Mouse (Mus musculus) T-helper 17 cell (primary cell): ENCODE data around the gene Zbtb37.

Experiments used
- in situ Hi-C, 2 experiments: fragments of 300-600 bp; cut with MboI, MseI; formaldehyde crosslinking; loops; 1 replicate in 1 of 2; 2 replicates in 1 of 2; pipeline ENCODE4 v1.15.1; 2025; ENCODE audit warnings: high pct_unique_total_duplicates in 2 of 2

Gene Zbtb37

DNA sequence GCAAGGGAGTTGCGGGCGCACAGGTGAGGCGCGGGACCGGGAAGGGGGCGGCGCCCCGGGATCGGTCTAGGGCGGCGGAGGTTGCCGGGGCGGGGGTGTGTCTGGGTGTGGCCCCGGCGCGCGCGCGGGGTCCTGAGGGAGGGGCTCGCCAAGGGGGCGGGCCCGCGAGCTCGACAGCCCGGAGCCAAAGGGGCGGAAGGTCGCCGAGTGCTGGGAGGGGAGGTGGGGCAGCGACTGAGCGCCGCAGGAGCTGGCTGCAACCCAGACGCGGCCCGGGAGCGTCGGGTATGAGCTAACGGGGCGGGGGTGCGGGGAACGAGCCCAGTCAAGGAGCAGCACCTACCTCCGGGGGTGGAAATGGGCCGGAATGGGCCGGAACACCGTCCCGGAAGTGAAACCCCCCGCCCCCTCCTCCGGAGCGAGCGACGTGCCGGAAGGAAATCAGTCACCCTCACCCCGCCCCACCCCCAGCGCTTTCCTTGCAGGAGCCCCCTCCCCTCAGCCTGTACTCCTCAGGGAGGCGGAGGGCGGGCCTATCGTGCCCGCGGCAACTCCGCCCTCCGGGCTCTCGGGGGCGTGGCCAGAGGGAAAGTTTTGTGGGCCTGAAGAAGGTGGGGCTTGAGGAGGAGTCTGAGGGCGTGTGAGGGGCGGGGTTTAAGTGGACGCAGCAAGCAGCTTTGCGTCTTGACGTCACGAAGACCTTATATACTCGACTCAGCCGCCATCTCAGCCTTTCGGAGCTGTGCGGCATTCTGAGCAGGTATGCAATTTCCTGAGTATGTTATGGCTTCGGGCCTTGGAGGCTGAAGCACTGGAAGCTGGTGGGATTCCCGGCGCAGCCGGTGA lies at the start of gene Zbtb37:
Gene Zbtb37, minus strand, starts transcription at position 415 of the 846 bp plus-strand sequence.
- in situ Hi-C loops = no loop called here

DNA sequence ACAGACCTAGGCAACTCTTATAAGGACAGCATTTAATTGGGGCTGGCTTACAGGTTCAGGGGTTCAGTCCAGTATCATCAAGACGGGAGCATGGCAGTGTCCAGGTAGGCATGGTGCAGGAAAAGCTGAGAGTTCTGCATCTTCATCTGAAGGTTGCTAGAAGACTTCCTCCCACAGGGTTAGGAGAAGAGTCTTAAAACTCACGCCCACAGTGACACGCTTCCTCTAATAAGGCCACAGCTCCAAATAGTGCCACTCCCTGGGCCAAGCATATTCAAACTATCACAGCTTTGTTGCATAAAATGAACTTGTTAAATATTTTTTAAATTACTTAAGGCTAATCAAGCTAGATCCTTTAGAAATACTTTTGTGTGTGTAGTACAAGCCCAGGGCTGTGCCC lies 42.6 kb upstream of the Zbtb37 start:
- in situ Hi-C loops = no loop called here

DNA sequence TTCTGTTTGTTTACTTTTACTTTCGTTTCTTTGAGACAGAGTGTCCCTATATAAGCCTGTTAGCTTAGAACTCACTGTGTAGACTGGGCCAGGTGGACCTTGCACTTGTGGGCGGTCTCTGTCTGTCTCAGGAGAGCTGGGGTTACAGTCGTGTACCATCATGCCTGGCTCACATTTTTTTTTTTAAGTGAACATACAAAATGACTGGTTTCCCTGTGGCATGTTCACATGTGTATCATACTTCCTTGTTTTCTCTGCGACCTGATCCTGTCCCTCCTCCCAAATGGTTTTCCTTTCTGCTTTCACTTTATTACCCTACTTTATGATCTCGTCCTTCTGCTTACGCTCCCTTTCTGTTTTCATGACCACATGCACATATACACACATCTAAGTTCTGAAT lies 41.6 kb upstream of the Zbtb37 start:
- in situ Hi-C loops = no loop called here

DNA sequence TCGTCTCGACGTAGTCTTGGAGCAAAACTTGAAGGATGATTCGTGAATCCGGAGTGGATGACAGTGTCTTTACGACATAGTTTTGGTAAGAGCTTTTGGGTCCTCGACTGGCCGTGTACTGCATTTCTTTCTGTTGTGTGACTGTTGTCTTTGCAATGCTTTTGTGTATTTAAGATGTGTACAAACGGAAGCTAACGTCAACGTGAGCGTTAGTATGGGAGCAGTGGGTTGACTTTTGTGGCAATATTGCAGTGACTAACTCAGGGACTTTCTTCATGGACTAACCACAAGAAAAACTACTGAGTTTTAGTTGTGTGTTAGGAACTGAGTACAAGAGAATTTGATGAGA lies 36.6 kb upstream of the Zbtb37 start:
- in situ Hi-C loops = no loop called here

DNA sequence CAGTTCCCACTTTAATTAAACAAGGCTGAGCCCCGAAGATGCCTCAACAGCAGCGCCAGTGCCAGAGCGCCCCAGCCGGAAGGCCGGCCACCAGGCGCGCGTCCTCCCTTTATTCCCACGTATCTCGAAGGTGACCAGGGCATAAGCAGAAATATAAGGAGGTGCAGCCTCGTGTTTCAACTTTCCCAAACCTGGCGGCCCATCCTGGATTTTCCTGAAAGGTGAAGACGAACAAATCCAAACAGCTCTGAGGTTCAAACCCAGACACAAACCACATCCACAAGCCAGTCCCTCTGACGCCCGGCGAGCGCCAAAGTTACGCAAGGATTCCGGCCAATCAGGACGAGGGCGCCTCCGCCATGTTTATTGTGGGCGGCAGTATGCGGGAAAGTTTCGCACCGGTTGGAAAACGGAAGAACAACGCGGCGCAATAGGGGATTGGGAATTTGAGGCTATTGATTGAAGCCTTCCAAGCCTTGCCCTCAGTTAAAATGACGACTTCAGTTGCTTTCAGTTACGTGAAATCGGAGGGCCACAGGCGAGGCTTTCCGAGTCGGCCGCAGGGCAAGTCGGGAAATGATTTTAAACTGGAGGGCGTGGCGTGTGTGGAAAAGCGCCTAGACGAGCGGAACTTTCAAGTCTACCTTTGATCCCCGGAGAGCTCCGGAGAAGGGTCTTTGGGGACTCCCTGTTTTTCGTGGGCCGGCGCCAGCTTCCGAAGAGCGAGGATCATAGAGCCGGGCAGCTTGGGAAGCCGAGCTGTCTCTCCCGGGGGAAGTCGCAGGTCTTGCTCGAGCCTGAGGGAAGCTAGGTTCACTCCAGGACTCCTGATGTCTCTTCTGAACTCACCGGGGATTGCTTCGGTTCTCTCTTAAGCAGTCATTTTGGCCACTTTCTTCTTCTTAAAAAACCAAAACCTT lies 36.0 kb upstream of the Zbtb37 start, which contains the start of the genes Dars2 and Cenpl:
Gene Dars2, minus strand, starts transcription at position 307 of the 920 bp plus-strand sequence.
Gene Cenpl, plus strand, starts transcription at position 362 of the 920 bp plus-strand sequence.
- in situ Hi-C loops = no loop called here

DNA sequence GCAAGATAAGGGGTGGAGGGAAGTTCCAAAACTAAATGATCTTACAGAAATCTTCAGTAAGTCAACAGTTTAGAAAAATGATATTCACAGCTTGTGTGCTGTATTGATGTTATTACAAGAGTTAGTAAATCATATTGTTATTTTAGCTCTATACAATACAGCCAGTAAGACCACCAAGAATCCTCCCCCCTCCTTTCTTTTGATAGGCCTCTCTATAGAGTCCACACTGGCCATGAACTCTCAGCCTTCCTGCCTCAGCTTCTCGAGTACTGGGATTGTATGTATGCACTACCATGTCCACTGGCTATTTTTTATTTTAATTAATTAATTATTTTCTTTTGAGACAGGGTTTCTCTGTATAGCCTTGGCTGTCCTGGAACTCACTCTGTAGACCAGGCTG lies 28.7 kb upstream of the Zbtb37 start:
- in situ Hi-C loops = no loop called here

DNA sequence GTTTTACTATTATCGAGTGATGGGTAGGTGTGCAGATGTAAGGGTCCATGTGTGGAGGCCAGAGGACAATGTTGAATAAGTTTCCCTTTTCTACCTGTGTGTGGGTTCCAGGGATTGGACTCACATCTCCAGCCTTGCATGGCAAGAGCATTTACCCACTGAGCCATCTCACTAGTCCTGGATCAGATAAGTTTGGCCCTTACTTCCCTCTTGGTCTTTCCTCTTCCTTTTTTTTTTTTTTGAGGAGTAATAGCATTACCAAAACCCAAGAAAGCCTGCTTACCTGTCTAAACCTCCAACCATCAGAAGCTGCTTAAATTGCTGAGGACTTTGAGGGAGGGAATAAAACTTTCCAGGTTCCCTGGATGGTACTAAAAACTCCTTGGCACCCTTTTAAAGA lies 22.5 kb upstream of the Zbtb37 start:
- in situ Hi-C loops = no loop called here

DNA sequence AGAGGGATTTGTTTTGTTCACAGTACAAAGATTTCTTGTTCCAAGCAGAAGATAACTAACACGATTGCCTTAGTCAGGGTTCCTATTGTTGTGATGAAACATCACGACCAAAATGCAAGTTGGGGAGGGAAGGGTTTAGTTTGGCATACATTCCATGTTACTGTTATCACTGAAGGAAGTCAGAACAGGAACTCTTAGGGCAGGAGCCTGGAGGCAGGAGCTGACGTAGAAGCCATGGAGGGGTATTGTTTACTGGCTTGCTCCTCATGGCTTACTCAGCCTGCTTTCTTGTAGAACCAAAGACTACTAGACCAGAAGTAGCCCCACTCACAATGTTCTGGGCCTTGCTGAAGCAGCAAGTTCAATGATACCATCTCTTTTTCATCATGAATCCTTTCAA lies 12.3 kb upstream of the Zbtb37 start:
- in situ Hi-C loops = loop anchor here in 1 of 2 experiments (10.0 kb wide), 1 partner anchor 128 kb away; no protein-coding TSS in a partner anchor

DNA sequence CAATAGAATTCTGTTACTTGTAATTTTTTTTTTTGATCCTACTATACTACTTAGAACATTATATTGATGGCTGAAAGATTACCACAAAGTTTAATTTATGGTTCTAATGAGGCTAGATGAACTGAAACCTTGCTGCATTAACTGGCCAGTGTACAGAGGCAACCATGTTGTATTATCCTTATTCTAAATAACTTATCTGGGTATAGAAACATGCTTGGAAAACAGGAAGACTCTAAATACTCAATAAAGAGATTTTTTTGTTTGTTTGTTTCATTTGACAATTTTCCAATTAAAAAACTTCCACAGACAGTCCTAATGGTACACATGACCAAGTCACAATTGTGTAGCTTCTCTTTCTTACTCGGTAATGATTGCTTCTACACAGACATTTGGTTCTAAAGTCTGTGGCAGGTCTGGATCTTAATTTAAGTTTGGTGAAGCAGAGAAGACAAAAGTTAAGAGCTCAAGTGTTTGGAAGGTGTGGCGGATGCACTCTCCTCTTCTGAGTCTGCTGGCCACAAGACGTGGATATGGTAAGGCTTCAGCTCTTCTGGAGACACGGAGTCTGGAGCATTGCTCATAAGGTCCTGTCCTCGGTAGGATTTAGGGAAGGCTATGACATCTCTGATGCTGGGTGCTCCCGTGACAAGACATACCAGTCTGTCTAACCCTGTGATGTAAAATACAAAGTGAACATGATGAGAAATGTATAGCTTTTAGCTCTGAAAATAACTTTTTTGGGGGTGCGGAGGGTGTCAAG lies 6.8 kb upstream of the Zbtb37 start:
- in situ Hi-C loops = loop anchor here in 1 of 2 experiments (10.0 kb wide), 1 partner anchor 133 kb away; no protein-coding TSS in a partner anchor

DNA sequence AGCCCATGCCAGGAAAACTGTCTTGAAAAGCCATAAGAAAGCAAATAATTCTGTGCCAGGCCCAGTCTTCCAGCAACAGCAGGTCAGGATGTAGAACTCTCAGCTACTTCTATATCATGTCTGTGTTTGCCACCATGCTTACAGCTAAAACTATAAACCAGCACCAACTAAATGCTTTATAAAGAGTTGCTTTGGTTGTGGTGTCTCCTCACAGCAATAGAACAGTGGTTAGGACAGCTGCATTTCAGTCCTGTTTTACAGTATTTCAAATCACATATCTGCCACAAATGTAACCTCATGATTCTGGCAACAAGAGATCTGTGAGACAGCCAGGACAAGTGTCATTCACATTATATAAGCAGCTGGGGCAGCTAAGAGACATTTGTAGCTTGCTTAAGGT lies 6.2 kb upstream of the Zbtb37 start:
- in situ Hi-C loops = loop anchor here in 1 of 2 experiments (10.0 kb wide), 1 partner anchor 134 kb away; no protein-coding TSS in a partner anchor

DNA sequence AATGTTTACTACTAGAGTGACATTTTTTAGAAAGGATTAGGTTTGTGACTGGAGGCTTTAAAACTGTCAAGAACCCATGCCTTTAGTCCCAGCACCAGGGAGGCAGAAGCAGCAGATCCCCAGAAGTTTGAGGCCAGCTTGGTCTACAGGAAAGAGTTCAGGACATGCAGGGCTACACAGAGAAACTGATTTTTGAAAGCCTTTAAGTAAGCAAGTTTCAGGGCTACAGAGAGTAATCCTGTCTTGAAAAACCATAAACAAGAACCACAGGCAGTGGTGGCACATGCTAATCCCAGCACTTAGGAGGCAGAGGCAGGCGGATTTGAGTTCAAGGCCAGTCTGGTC lies 5.7 kb upstream of the Zbtb37 start:
- in situ Hi-C loops = loop anchor here in 1 of 2 experiments (10.0 kb wide), 1 partner anchor 134 kb away; no protein-coding TSS in a partner anchor

DNA sequence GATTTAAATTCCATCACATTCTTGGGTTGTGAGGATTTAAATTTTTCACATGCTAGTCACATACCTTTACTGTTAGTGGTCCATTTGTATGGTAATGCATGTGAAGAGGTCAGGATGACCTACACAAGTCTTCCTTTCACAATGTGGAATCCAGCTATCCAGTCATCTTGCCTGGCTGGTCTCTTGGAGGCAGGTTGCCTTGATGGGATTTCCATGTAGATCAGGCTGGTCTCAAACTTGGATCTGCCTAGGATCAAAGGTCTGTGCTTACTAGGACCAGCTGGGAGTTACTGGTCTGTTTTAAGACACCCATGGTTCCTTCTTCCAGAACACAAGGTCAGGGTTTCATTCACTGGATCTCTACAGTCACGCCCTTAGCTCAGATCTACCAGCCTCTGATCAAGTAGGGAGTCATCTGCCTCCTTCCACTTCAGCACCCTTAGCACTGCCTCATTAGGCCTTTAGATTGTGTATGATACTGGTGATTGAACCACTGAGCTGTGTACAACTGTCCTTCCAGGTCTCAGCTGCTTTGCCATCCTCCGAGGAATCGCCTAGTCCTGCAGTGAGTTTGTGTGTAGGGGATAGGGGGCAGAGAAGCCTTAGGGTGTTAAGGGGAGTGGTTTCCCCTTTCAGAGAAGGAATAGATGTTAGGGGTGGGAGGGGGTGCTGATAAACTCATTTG lies 5.2 kb upstream of the Zbtb37 start:
- in situ Hi-C loops = loop anchor here in 1 of 2 experiments (10.0 kb wide), 1 partner anchor 135 kb away; no protein-coding TSS in a partner anchor

DNA sequence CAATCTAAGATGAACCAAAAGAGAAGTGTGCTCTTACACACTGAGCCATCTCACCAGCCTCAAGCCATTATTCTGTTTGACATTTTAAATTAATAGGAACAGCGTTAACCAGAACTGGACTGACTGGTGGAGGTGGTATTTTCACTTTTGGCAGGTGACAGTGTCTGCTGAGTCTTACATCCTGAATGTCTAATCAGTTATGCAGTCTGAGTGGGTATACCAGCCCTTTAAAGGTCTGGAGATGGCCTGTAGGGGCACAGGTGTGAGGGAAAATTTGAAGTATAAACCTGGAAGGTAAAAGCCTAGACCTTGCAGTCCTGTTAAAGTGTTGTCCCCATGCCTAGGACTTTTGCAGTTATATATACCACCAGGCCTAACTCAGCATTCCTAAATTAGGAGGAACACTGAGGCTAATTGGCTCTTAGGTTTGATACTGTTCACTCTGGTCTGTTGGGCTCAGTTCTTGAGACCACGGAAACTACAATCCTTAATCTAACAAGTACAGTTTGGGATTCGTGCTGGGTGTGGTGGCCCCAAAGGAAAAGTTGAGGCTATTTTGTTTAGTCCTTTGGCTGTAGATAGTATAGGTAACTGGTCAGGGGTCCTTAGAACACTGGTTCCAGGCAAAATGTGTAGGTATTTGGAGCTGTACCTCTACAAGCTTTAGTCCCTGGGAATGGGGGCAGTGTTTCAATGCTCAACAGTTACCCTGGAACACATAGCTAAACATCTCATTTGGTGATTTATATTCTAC lies 4.5 kb upstream of the Zbtb37 start:
- in situ Hi-C loops = no loop called here

DNA sequence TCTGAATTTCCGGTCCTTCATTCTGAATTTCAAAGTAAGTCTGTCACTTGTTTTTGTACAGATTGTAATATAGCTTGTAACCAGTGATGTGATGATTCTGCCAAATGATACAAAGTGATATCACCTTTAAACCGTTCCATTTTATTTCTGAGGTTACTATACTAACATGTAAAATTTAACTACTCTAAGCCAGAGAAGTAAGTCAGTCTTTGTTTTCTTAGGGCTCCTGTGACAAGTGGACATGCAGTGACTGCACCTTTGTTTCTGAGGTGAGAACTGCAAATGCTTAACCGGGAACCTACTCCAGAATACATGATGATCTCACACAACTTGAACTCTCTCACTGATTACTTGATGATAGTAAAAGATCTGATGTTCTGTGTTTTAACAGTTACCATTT lies 3.4 kb upstream of the Zbtb37 start:
- in situ Hi-C loops = no loop called here

DNA sequence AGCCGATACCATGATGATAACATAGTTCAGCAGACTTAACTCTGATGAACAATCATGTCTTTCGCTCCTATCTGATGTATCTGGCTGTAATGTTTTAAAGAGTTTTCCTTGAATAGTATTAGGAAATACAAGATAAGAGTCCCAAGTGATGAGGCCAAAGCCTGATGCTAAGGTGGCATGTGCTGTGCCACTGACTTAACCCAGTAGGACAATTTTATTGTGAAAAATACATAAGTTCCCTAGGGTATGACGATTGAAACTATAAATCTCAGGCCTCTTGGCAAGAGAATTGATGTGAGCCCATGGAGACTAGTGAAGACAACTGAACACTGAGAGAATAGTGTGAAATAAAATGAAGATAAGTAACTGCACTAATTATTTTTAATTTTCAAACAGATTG lies 3.0 kb upstream of the Zbtb37 start:
- in situ Hi-C loops = no loop called here

DNA sequence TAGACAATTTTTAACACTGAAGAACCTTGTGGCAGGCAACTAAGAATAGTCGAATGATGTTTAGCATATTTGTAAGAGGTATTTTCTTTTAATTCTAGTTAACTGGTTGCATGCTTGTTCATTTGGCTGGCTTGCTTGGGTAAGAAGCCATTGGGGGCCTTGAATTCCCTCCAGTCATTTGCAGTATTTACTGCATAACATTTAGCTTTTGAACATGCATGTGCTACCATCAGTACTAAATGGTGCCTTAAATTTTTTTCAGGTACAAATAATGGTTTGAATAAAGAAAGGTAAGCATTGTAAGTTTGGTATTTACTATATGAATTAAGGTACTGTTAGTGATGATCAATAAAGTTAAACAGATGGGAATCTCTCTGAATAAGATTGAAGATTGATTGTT lies 2.4 kb upstream of the Zbtb37 start:
- in situ Hi-C loops = no loop called here

DNA sequence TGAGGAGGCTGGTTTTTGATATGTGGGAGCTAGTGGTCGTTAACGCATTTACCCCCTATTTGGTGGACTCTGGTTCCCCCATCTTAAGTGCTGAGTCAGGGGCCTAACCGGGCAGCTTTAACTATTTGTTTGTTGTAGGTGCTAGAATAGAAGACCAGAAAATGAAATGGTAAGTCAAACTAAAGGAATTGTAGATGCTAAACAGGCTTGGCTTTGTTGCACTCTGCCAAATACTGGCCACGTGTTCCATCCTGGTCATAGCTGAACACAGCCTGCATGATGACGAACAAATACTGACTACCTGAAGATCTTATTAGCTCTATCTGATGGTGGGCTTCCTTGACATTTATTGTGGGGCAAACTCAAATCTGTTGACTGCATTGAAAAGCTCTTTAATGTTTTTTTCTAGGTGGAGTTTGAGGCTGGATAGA lies 1.8 kb upstream of the Zbtb37 start:
- in situ Hi-C loops = no loop called here

DNA sequence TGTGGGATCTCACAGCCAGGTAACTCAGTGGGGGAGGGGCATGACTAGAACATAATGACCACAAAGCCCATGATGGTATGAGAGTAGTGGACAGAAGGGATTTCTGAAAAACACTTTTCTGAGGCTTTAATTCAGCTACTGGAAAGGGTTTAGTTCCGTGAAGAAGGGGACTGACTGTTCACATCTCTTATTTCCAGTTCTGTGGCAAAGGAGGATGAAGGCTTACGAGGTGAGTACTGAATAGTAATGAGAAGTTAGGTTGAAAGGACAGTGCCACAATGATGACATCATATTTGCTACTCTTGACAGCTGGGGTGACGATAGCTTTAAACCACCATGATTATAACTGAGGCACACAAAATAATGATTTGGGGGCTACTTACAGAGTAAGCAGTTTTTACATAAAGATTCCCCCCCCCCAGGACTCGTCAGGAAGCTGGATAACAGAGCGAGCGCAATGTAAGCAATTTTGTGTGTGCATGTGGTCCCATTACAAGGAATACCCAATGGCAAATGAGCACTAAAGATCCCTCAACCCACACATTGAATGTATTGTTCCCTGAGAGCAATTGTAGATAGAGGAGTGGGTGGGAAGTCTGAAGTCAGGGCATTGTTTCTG lies 1.2 kb upstream of the Zbtb37 start:
- in situ Hi-C loops = no loop called here

DNA sequence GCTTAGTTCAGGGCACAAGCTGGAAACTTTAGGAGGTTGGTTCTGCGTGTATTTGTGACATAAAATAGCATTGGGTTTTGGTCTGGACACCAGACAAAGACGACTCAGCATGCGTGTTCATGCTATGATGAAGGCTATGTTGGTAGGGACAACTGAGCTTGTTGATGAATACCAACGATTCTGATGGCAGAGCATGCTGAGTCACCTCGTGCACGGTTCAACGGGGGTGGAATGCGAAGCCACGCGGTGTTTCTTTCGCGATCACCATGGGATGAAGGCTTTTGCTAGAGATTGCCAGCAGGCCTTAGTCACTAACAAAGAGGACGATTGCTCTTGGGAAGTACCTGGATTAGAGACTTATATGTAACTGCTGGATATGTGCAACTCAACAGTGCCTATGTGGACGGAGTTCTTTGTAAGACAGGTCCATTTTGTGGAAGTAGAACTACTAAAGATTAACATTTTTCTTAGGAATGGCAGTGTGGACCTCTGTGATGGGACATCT lies 684 bp upstream of the Zbtb37 start:
- in situ Hi-C loops = no loop called here
